Mouse (Mus musculus) liver, postnatal 0 days (tissue): ENCODE measurements around the gene Sinhcaf. TPM values are rescaled to one million over a fixed set of nuclear protein-coding genes. Genes with fewer than 3 reads are reported as not detected.

Experiments
- ATAC-seq: fragments of 200-750 bp; cut with Nextera tagmentation; 2 replicates; pipeline ENCODE4 v1.8.0; 2017; ENCODE audit warnings: mild to moderate bottlenecking, moderate library complexity
- DNase-seq: peaks from one replicate; pipeline ENCODE4 v3.0.0-alpha.2; 2016
- H3K27ac ChIP-seq: fragments of 300-500 bp; sonication (generic); 2 replicates; pipeline ENCODE4 v1.5.1; 2014; ENCODE audit warnings: antibody characterized with exemption, moderate library complexity, mild to moderate bottlenecking, low read depth
- H3K27me3 ChIP-seq: fragments of 300-500 bp; sonication (generic); 2 replicates; pipeline ENCODE4 v1.6.1; 2014; ENCODE audit warnings: low read length, control low read depth, mixed read lengths; ENCODE audit not compliant: insufficient read depth
- H3K36me3 ChIP-seq: fragments of 300-500 bp; sonication (generic); replicated peaks from 2 replicates; pipeline ENCODE4 v1.6.1; 2014; ENCODE audit warnings: mild to moderate bottlenecking, control low read depth, low read length, moderate library complexity, mixed read lengths; ENCODE audit not compliant: insufficient read depth
- H3K4me1 ChIP-seq: fragments of 300-500 bp; sonication (generic); 2 replicates; pipeline ENCODE4 v1.6.1; 2014; ENCODE audit warnings: antibody characterized with exemption, mild to moderate bottlenecking, control low read depth; ENCODE audit not compliant: insufficient read depth
- H3K4me2 ChIP-seq: fragments of 300-500 bp; sonication (generic); 2 replicates; pipeline ENCODE4 v1.6.1; 2014; ENCODE audit warnings: low read depth, mild to moderate bottlenecking, low read length, moderate library complexity, mixed read lengths
- H3K4me3 ChIP-seq: fragments of 300-500 bp; sonication (generic); 2 replicates; pipeline ENCODE4 v1.5.1; 2014; ENCODE audit warnings: low read depth, low read length
- H3K9ac ChIP-seq: fragments of 300-500 bp; sonication (generic); replicated peaks from 2 replicates; pipeline ENCODE4 v1.6.1; 2014; ENCODE audit warnings: mild to moderate bottlenecking, moderate library complexity
- H3K9me3 ChIP-seq: fragments of 300-500 bp; sonication (generic); 2 replicates; pipeline ENCODE4 v1.6.1; 2016; ENCODE audit warnings: mild to moderate bottlenecking, control low read depth, low read length, mixed read lengths
- CTCF ChIP-seq: sonication (generic); IDR thresholded peaks from 2 replicates; pipeline ENCODE4 v1.5.1; 2016; ENCODE audit warnings: antibody characterized with exemption, low read depth
- EP300 ChIP-seq: IDR thresholded peaks from 2 replicates; pipeline ENCODE4 v1.6.1; 2016; ENCODE audit warnings: antibody characterized with exemption, low read depth, mild to moderate bottlenecking
- whole genome bisulfite sequencing: fragments of 180-500 bp; shearing (Covaris S2); extraction: QIAGEN DNeasy Blood & Tissue Kit; methylation state at CpG from one replicate; pipeline ENCODE4 v1.1.7; 2014; ENCODE audit not compliant: insufficient replicate concordance; 5-methylcytosine and 5-hydroxymethylcytosine counted together
- polyA plus RNA-seq: library from polyadenylated mRNA; unstranded; fragments of >200 nt; fragmentation: Nextera tagmentation; extraction: Ambion mirVana; gene quantifications from 2 replicates; pipeline ENCODE4 v1.2.1, GENCODE M21; 2015

The Sinhcaf gene
- polyA plus RNA-seq, 1 experiment from 2014 or later: 9.4 TPM

DNA sequence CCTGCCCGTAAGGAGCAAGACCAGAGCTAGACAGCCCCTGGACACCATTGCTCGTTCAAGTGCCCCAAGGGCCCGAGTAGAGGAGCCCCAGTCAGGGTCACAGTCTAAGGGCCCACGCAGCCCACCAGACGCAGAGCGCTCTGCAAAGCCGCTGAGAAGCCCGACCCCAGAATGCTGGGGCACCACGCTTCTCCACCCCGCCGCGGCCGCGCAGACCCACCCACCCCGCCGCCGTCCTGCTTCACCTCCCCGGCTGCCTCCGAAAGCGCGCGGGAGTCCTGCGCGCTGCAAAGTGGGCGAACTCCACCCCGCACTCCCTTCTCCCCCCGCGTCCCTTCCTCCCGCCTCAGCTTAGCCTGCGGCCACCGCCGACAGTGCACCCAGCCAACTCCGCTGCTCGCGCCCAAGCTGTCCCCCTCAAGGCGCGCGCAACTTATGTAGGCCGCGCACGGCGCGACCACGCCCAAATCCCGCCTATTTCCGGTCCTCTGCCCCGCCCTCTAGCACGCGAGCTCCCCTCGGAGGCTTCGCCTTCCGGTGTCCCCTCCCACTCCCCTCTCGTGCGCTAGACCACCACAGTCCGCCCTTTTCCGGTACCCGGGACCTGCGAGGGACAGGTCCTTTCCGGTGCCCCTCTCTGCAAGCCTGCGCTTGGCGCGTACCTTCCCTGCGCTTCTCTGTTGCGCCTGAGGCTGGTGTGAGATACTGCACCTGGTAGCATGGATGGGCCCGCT is 50.3 kb downstream of the Sinhcaf start, which contains the start of gene Caprin2:
Gene Caprin2 (minus strand): TSS at position 465 of the 734 bp plus-strand sequence.
- peak within 1 kb of the TSS; percentile 99 for H3K4me2 ChIP-seq
- no peaks in the 10 kb centered on the region for H3K9me3 ChIP-seq
- peak; percentile 97 for ATAC-seq
- no peaks in the 10 kb centered on the region for H3K36me3 ChIP-seq
- peak within 1 kb of the TSS; percentile 92 for H3K4me3 ChIP-seq
- WGBS: under 1% methylated on average over 51 of the region's 65 CpGs
- DNase-seq: peak; percentile 93
- H3K4me1 ChIP-seq: no peaks in the 10 kb centered on the region
- no peaks in the 10 kb centered on the region for H3K27me3 ChIP-seq
- peak within 1 kb of the TSS; percentile 86 for H3K9ac ChIP-seq
- TF ChIP-seq CTCF (peak; percentile 43), EP300 (no peak)
- peak within 1 kb of the TSS; percentile 58 for H3K27ac ChIP-seq

- 11% methylated on average over 18 of the region's 18 CpGs for WGBS
- H3K4me3 ChIP-seq: peak overlapping the region; percentile 92
- no peaks in the 10 kb centered on the region for H3K36me3 ChIP-seq
- ATAC-seq (no peak; the same call in 1 of the 2 replicates), DNase-seq (no peak)
- no peaks in the 10 kb centered on the region for H3K9me3 ChIP-seq
- H3K27me3 ChIP-seq: no peaks in the 10 kb centered on the region
- no peaks in the 10 kb centered on the region for H3K4me1 ChIP-seq
- peak overlapping the region; percentile 86 for H3K9ac ChIP-seq
- TF ChIP-seq CTCF (no peak), EP300 (no peak)
- H3K27ac ChIP-seq: peak overlapping the region; percentile 58; the same call in 1 of the 2 replicates
- peak overlapping the region; percentile 99 for H3K4me2 ChIP-seq
Observed at GRCm38 (mm10) chr6:148894888-148895772, 51.1 kb downstream of the Sinhcaf start.

- WGBS: 84% methylated on average over 1 of the region's 1 CpGs
- Histone ChIP-seq H3K27me3 (no peaks in the 10 kb centered on the region), H3K27ac (no peak overlapping the region), H3K9ac (no peak overlapping the region), H3K9me3 (no peaks in the 10 kb centered on the region), H3K4me1 (no peaks in the 10 kb centered on the region), H3K36me3 (no peaks in the 10 kb centered on the region), H3K4me2 (no peak overlapping the region), H3K4me3 (no peak overlapping the region)
- ATAC-seq (no peak), DNase-seq (no peak)
- no peak for TF ChIP-seq CTCF
- TF ChIP-seq EP300: no peak
Observed at GRCm38 (mm10) chr6:148873911-148874310, 72.4 kb downstream of the Sinhcaf start.

Other genes with a start within 250 kb of the Sinhcaf start
- 6.1 and 7.4 TPM in 2 replicates for gene Ipo8, start 115.0 kb downstream of the Sinhcaf start, polyA plus RNA-seq
- 2.6 and 2.7 TPM in 2 replicates for gene Caprin2, start 50.2 kb downstream of the Sinhcaf start, polyA plus RNA-seq
- 7.4 and 7.9 TPM in 2 replicates for gene Dennd5b, start 155.2 kb upstream of the Sinhcaf start, polyA plus RNA-seq
- not detected in 2 replicates for gene Gm10203, start 183.7 kb upstream of the Sinhcaf start, polyA plus RNA-seq
- gene Etfbkmt, start 193.4 kb upstream of the Sinhcaf start, polyA plus RNA-seq: 9.7 and 9.8 TPM in 2 replicates
- gene Amn1, start 242.2 kb upstream of the Sinhcaf start, polyA plus RNA-seq: 7.1 and 9.1 TPM in 2 replicates